Mouse (Mus musculus) lung, embryonic 14.5 days (tissue): ENCODE results near the gene Frk. TPM values are rescaled to one million over a fixed set of nuclear protein-coding genes. Genes with fewer than 3 reads are reported as not detected.
"Not testable (repeated sequence)": the region's sequence is repeated elsewhere in the genome, so short reads cannot be mapped to it uniquely, and the experiment has no call there.

Experiments
- ATAC-seq: fragments of 200-750 bp; cut with Nextera tagmentation; 2 replicates; pipeline ENCODE4 v1.8.0; 2017; ENCODE audit warnings: mild to moderate bottlenecking, moderate TSS enrichment, moderate library complexity; ENCODE audit not compliant: insufficient read depth
- DNase-seq: peaks from one replicate; pipeline ENCODE4 v3.0.0-alpha.2; 2015
- H3K27ac ChIP-seq: fragments of 300-500 bp; sonication (generic); 2 replicates; pipeline ENCODE4 v1.5.1; 2014; ENCODE audit warnings: low read depth, mild to moderate bottlenecking, moderate library complexity
- H3K27me3 ChIP-seq: fragments of 300-500 bp; sonication (generic); 2 replicates; pipeline ENCODE4 v1.6.1; 2014; ENCODE audit warnings: low read length, control low read depth; ENCODE audit not compliant: insufficient read depth
- H3K36me3 ChIP-seq: fragments of 300-500 bp; sonication (generic); 2 replicates; pipeline ENCODE4 v1.6.1; 2014; ENCODE audit warnings: control low read depth; ENCODE audit not compliant: insufficient read depth
- H3K4me1 ChIP-seq: fragments of 300-500 bp; sonication (generic); 2 replicates; pipeline ENCODE4 v1.6.1; 2014; ENCODE audit warnings: antibody characterized with exemption, control low read depth; ENCODE audit not compliant: insufficient read depth
- H3K4me2 ChIP-seq: fragments of 300-500 bp; sonication (generic); 2 replicates; pipeline ENCODE4 v1.6.1; 2014; ENCODE audit warnings: mild to moderate bottlenecking
- H3K4me3 ChIP-seq: fragments of 300-500 bp; sonication (generic); 2 replicates; pipeline ENCODE4 v1.5.1; 2014; ENCODE audit warnings: low read depth, low read length
- H3K9ac ChIP-seq: fragments of 300-500 bp; sonication (generic); 2 replicates; pipeline ENCODE4 v1.6.1; 2014
- H3K9me3 ChIP-seq: fragments of 300-500 bp; sonication (generic); 2 replicates; pipeline ENCODE4 v1.6.1; 2016; ENCODE audit warnings: low read depth, low read length, control low read depth
- CTCF ChIP-seq: IDR thresholded peaks from 2 replicates; pipeline ENCODE4 v1.5.1; 2016; ENCODE audit warnings: antibody characterized with exemption, low read depth
- WGBS: fragments of 180-500 bp; shearing (Covaris S2); extraction: QIAGEN DNeasy Blood & Tissue Kit; methylation state at CpG from one replicate; pipeline ENCODE4 v1.1.7; 2014; 5-methylcytosine and 5-hydroxymethylcytosine counted together
- polyA plus RNA-seq: library from polyadenylated mRNA; unstranded; fragments of >200 nt; fragmentation: Nextera tagmentation; extraction: Ambion mirVana; gene quantifications from 2 replicates; pipeline ENCODE4 v1.2.1, GENCODE M21; 2014

Gene Frk
- 8.5 and 8.6 TPM in 2 replicates for polyA plus RNA-seq

DNA sequence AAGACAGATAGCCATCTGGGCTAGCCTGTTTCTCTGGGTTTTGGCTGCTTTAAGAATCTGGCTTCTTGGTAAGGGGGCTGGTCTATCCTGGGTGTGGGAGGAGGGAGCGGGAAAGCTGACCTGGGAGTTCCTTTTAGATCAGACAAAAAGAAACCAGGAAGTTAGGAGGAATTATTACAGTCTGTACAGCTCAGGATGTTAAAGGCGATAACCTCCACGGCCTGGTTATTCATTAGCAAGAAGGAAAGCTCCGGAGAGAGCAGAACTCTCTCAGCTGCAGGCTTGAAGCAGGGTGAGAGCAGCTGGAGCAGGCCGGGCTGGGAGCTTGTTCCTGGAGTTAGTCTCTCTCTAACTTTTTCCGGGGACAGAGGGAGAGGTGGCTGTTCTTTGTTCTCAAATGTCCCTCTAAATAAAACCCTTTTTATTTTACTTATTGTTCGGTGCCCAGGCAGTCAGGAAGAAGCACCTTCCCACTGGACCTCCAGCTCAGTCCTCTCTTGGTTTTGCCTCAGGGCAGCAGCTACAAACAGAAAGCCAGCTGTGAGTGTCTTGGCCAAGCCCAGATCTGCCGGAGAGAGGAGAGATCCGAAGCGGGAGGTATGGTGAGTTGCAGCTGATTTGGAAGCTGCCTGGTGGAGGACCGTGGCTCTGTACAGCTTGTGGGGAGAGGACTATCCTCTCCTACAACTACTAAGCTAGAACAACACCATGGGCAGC is at the start of gene Frk:
Frk (plus strand) TSS at position 103 of the 717 bp plus-strand sequence.
- ATAC-seq (peak; percentile 78), DNase-seq (peak; percentile 63)
- H3K9ac ChIP-seq, result peak within 1 kb of the TSS; percentile 53
- no peak for TF ChIP-seq CTCF
- peak within 1 kb of the TSS; percentile 95 for H3K27ac ChIP-seq
- H3K4me2 ChIP-seq, result peak within 1 kb of the TSS; percentile 63
- H3K9me3 ChIP-seq, result no peaks in the 10 kb centered on the region
- peak within 1 kb of the TSS; percentile 40 for H3K4me3 ChIP-seq
- no peaks in the 10 kb centered on the region for H3K36me3 ChIP-seq
- no peaks in the 10 kb centered on the region for H3K4me1 ChIP-seq
- H3K27me3 ChIP-seq, result no peaks in the 10 kb centered on the region
- WGBS, result 21% methylated on average over 11 of the region's 11 CpGs

DNA sequence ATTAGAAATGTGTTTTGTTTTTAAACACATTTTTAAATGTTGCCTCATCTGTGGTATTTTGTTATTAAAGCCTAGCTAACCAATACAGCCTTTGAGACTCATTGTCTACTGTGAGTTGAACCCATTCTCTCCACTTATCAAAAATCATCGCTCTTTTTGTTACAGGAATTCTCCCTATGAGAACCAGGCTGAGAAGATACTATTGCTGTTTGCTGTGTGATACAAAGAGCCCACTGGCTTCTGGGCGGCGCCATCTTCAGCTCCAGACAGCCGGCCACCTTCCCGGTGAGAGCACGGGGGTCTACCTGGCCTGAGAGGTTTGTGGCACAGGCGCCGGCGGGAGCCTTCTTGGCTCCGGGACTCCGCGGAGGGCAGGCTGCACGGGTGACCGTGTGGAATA is 49.0 kb upstream of the Frk start:
- not testable (repeated sequence) for H3K4me3 ChIP-seq, ATAC-seq, H3K9ac ChIP-seq, H3K27me3 ChIP-seq, H3K36me3 ChIP-seq, H3K4me2 ChIP-seq, H3K9me3 ChIP-seq, H3K4me1 ChIP-seq, DNase-seq, H3K27ac ChIP-seq
- 95% methylated on average over 6 of the region's 14 CpGs for WGBS

DNA sequence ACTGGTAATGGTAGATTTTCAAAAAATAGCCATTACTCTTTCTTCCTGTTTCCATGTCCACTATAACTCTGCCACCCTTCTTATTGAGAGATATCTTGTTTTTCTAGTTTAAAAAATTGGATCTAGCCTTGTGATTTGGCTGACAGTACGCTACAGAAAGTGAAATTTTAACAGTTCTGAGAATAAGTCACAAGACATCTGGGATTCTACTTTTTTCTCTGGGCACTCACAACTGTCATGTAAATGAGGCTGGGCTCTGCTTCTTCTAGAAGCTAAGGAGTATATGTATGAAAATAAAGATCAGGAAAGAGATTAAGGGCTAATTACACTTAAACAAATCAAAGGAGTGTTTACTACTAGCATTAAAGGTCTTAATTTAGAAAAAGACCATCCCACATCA is 33.7 kb upstream of the Frk start:
- WGBS, result 64% methylated on average over 1 of the region's 1 CpGs
- Histone ChIP-seq H3K36me3 (no peaks in the 10 kb centered on the region), H3K4me3 (no peak overlapping the region), H3K4me2 (no peak overlapping the region), H3K4me1 (no peaks in the 10 kb centered on the region), H3K27me3 (no peaks in the 10 kb centered on the region), H3K9ac (no peak overlapping the region), H3K27ac (no peak overlapping the region), H3K9me3 (no peaks in the 10 kb centered on the region)
- no peak for TF ChIP-seq CTCF
- no peak for ATAC-seq
- DNase-seq, result no peak

DNA sequence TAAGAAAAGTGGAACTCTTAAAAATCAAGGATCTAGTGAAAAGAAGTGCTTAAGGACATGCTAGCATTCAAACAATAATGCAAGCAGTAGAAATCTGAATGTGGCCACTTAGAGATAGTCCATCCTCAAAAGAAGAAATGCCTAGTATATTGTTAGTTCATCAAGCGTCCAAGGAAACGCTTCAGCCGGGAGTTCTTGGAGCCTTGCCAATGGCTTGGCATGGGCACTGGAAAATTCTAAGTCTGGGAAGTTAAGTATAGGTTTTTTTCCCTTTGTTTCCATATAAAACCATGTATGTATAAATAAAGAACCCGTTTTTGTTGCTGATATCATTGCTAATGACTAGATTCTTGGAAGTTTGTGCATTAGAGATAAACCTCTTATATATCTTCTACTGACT is 21.7 kb upstream of the Frk start:
- no peaks in the 10 kb centered on the region for H3K9me3 ChIP-seq
- no peak overlapping the region for H3K27ac ChIP-seq
- no peaks in the 10 kb centered on the region for H3K27me3 ChIP-seq
- H3K9ac ChIP-seq, result no peak overlapping the region
- no peaks in the 10 kb centered on the region for H3K36me3 ChIP-seq
- peak; percentile 77 for DNase-seq
- no peak overlapping the region for H3K4me3 ChIP-seq
- 31% methylated on average over 4 of the region's 4 CpGs for WGBS
- ATAC-seq, result no peak
- TF ChIP-seq CTCF, result no peak
- H3K4me1 ChIP-seq, result no peaks in the 10 kb centered on the region
- no peak overlapping the region for H3K4me2 ChIP-seq

DNA sequence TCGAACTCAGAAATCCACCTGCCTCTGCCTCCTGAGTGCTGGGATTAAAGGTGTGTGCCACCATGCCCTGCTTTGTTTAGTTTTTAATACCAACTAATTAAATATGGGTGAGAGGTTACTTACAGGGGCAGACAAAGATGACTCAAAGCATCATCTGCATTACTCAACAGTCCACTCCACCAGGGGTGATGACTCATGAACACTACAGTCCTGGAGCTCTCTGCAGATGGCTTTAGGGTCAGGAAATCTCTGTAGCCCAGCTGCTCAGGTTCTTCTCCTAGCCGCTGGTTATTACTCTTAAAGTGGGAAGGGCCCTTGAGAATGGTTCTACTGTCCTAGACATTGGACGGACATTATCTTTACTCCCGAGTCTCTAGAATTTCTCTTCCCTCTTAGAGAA is 18.9 kb upstream of the Frk start:
- H3K9ac ChIP-seq, result no peak overlapping the region
- H3K27me3 ChIP-seq, result no peaks in the 10 kb centered on the region
- H3K4me3 ChIP-seq, result no peak overlapping the region
- H3K4me2 ChIP-seq, result no peak overlapping the region
- no peaks in the 10 kb centered on the region for H3K9me3 ChIP-seq
- H3K36me3 ChIP-seq, result no peaks in the 10 kb centered on the region
- no peak for TF ChIP-seq CTCF
- no peak for ATAC-seq
- H3K27ac ChIP-seq, result no peak overlapping the region
- DNase-seq, result no peak
- H3K4me1 ChIP-seq, result no peaks in the 10 kb centered on the region
- 84% methylated on average over 4 of the region's 4 CpGs for WGBS

DNA sequence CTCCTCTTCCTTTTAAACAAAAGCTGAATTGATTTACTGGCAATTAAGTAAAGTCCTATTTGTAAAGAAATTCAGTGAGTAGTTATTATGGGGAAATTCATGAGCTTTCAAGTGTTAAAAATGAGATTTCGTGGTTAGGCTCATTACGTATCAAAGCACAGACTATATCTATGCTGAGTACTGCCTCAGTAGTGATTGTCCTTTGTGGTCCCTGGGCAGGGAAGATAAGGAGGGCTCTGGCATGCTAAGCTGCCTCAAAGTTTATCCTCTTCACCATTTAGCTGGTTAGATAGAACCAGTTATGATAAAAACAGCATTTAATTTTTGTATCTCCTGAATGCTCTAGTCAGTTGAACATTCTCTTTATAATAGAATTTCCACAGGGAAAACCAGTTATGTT is 14.2 kb upstream of the Frk start:
- H3K4me1 ChIP-seq, result no peaks in the 10 kb centered on the region

DNA sequence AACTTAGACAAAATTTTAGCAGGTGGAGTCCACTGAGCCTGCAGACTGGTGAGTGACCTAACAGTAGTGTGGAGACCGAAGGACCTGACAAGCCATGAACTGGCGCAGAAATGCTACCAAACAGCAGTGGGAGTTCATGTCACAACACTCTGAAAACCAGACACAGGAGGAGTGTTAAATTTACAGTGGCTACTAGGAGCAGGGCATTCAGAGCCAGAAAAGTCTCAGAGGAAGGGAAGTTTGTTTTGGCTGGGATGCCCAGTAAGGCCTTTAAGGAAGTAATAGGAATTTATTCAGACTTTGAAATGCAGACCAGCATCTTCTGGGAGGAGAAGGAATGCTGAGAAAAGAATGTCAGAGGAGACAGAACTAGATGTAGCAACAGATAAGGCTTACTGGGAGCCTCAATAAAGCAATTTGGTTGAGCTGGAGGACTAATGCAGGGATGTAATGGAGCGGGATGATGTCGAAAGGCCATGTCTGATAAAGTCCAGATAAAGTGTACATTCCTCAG is 3.2 kb upstream of the Frk start:
- H3K9me3 ChIP-seq, result no peaks in the 10 kb centered on the region
- no peaks in the 10 kb centered on the region for H3K4me1 ChIP-seq
- ATAC-seq (0 out of 2 replicates have a peak, but pooled peaks have one; percentile 23), DNase-seq (peak; percentile 16)
- WGBS, result 60% methylated on average over 4 of the region's 4 CpGs
- no peak for TF ChIP-seq CTCF
- H3K4me2 ChIP-seq, result no peak overlapping the region
- H3K4me3 ChIP-seq, result no peak overlapping the region
- no peak overlapping the region for H3K27ac ChIP-seq
- H3K36me3 ChIP-seq, result no peaks in the 10 kb centered on the region
- no peak overlapping the region for H3K9ac ChIP-seq
- no peaks in the 10 kb centered on the region for H3K27me3 ChIP-seq

More for the DNA sequence above, 14.2 kb upstream of the Frk start:
- Histone ChIP-seq H3K27me3 (no peaks in the 10 kb centered on the region), H3K4me2 (no peak overlapping the region), H3K9me3 (no peaks in the 10 kb centered on the region), H3K9ac (no peak overlapping the region), H3K27ac (no peak overlapping the region), H3K36me3 (no peaks in the 10 kb centered on the region), H3K4me3 (no peak overlapping the region)
- WGBS, result 63% methylated on average over 2 of the region's 2 CpGs
- ATAC-seq, result no peak
- TF ChIP-seq CTCF, result no peak
- no peak for DNase-seq
